Mouse (Mus musculus) liver, postnatal 0 days (tissue): ENCODE data around the gene Fmod.
A peak's percentile ranks its signal among the peaks of the same experiment; 100 is the strongest.

Experiments
- CTCF ChIP-seq: sonication (generic); IDR thresholded peaks from 2 replicates; pipeline ENCODE4 v1.5.1; 2016; ENCODE audit warnings: antibody characterized with exemption, low read depth
- EP300 ChIP-seq: IDR thresholded peaks from 2 replicates; pipeline ENCODE4 v1.6.1; 2016; ENCODE audit warnings: antibody characterized with exemption, low read depth, mild to moderate bottlenecking

DNA sequence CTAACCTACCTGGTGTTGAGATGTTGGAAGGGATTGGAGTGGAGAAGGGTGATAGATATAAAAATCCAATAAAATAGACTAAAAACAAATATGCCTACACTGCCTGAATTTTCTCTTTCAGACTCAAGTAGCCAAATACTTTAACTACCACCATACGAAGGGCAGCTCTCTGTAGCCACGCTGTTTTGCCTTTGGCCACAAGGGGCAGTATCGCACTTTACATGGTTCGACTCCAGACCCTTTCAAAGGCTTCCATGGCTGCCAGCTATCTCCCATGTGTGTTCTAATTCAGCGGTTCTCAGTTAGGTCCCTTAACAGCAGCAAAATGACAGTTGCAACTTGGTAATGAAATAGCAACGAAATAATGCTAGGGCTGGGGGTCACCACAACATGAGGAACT is 16.2 kb downstream of the Fmod start:
- TF ChIP-seq EP300 (no peak), CTCF (peak; percentile 98)
